Mouse (Mus musculus): Measurements from ENCODE around the gene A730071L15Rik. TPM values are rescaled to one million over a fixed set of nuclear protein-coding genes. Genes with fewer than 3 reads are reported as not detected.

A730071L15Rik gene
- polyA plus RNA-seq (2012): not detected in 2 replicates

DNA sequence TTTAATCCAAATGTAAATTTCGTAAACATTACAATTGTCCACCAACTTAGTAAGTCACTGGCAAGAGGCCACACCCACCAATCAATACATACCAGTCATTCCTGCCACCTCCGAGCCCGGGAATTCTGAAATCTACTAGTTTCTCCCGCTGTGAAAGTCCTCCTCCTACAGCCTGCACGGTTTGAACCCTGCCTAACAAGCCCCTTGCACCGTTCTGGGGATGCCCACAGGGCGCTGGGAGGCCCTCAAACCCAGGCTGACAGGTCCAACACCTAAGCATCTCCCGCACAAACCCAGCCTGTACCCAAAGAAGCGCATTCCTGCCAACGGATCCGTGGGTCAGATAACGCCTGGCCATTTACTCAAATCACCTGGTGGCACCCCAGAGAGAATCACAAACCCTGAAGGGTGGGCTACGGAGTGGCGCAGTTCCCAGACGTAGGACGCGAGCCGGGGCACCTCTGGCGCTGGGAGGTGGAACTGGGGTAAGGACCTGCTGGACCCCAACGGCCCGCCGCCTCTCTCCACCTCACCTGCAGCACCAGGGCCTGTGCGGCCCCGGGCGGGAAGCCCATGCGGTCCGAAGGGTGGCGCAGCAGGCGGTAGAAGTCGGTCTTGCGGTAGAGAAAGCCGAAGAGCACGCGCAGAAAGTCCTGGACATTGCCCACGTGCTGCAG lies at the start of gene A730071L15Rik:
Gene A730071L15Rik, plus strand, starts transcription at position 620 of the 677 bp plus-strand sequence.

DNA sequence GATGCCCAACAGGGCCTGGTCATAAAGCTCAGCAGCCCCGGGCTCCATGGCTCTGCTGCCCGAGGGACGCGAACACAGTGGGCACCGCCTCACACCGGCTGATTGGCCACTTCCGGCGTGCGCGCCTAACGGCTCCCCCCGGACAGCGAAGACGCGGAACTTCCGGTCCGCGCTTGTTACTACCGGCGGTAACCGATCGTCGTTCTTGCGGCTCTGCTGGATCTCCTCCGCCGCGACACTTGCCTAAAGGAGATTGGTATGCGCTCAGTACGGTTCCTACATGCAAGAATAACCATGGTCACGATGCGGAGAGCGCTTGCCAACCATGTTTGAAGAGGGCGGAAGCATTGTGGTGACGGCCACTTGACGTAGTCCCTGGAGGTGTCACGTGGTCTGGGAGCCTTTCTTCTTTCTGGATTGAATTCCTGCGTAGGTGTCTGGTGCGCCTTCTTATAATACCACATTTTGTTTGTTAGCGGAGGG lies 299 bp downstream of the A730071L15Rik start, which contains the start of gene Nudcd3:
Gene Nudcd3, minus strand, starts transcription at position 329 of the 483 bp plus-strand sequence.

DNA sequence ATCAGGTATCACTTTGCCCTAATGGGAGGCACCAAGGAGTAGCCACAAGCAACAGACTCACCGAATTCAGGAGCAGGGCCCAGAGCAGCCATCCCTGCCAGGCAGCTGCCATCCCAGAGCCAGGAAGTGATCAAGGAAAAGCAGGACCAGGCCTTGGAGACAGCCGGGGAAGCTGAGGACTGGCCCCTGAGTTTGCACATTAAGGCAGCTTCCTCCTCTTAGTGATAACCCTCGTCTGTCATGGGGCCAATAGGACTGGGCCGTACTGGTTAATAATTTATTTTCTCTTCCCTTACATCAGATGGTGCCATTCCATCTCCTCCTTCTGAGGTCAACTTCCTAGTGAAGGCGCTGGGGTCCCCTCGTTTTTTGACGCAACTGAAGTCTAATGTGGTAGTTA lies 30.2 kb downstream of the A730071L15Rik start, which contains the start of gene Npc1l1:
Gene Npc1l1, minus strand, starts transcription at position 132 of the 400 bp plus-strand sequence.

Other genes starting within 250 kb of the A730071L15Rik start
- gene Gck, start 249.9 kb upstream of the A730071L15Rik start, polyA plus RNA-seq (2012): not detected in 2 replicates
- 9.9 and 10.5 TPM in 2 replicates for gene Ykt6, start 244.3 kb upstream of the A730071L15Rik start, polyA plus RNA-seq (2012)
- 0.81 and 0.96 TPM in 2 replicates for gene Camk2b, start 133.7 kb upstream of the A730071L15Rik start, polyA plus RNA-seq (2012)
- gene Nudcd3, start 386 bp downstream of the A730071L15Rik start, polyA plus RNA-seq (2012): 19.5 and 24.4 TPM in 2 replicates
- gene Npc1l1, start 30.1 kb downstream of the A730071L15Rik start, polyA plus RNA-seq (2012): not detected in 2 replicates
- gene Ddx56, start 67.7 kb downstream of the A730071L15Rik start, polyA plus RNA-seq (2012): 19.3 and 19.5 TPM in 2 replicates
- 69.2 and 85.5 TPM in 2 replicates for gene Tmed4, start 74.8 kb downstream of the A730071L15Rik start, polyA plus RNA-seq (2012)
- gene Ogdh, start 91.6 kb downstream of the A730071L15Rik start, polyA plus RNA-seq (2012): 66.1 and 74.6 TPM in 2 replicates
- gene Zmiz2, start 189.0 kb downstream of the A730071L15Rik start, polyA plus RNA-seq (2012): 302 and 343 TPM in 2 replicates
- gene Ppia, start 215.4 kb downstream of the A730071L15Rik start, polyA plus RNA-seq (2012): 175 and 192 TPM in 2 replicates
- gene H2afv, start 244.4 kb downstream of the A730071L15Rik start, polyA plus RNA-seq (2012): 154 and 173 TPM in 2 replicates

Measured in megakaryocyte-erythroid progenitor cell, adult 5 weeks (primary cell).